Mouse (Mus musculus) urinary bladder, postnatal 14 days (tissue): ENCODE measurements around the gene Fbxw11.
"Not testable (repeated sequence)": the region's sequence is repeated elsewhere in the genome, so short reads cannot be mapped to it uniquely, and the experiment has no call there.

Experiments used
- DNase-seq: peaks from one replicate; pipeline ENCODE4 v3.0.0; 2021; ENCODE audit warnings: low spot score

Gene Fbxw11

DNA sequence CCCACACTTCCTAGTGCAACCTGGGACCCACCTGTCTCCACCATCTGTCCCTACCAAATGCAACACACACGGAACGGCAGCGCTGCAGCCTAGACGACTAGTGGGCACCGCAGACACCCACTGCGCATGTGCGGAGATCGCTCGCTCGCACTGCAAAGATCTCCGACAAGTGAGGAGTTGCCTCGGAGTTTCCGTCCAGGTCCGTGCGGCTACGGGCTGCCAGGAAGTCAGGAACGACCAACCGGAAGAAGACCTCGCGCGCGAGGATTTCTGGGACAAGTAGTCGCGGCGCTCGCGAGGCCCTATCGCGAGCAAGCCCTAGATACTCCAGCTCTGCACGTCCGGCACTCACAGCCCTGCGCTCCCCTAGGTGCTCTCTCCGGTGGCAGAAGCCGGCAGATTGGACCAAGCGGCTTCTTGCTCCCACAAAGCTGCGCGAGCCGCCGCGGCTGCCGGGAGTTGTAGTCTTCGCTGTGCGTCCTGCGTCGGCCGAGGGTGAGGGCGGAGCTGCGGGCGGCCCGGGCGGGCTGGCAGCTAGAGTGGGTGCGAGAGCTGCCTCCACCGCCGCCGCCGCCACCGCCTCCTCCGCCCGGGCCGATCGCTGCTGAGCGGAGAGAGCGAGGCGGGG, at the start of gene Fbxw11:
Gene Fbxw11, plus strand, starts transcription at position 476 of the 628 bp plus-strand sequence.
- peak; percentile 95 for DNase-seq

DNA sequence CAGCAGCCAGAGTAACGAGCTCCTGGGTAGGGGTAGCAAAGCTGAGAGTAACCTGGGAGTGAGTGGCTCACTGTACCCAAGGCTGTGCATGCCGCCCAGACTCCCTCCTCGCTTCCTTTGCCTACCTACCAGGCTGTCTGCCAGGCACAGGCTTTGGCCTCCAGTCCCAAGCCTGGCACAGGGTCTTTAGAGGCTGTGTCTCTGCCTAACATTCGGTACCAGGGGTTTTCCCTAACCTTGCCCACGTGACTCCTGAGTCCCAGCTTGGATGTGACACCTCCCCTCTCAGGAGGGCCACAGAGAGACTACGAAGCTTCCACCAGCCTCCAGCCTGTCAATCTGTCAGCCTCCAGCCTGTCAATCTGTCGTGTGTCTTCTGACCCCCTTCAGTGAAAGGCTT, 49.4 kb upstream of the Fbxw11 start:
- DNase-seq, result no peak

DNA sequence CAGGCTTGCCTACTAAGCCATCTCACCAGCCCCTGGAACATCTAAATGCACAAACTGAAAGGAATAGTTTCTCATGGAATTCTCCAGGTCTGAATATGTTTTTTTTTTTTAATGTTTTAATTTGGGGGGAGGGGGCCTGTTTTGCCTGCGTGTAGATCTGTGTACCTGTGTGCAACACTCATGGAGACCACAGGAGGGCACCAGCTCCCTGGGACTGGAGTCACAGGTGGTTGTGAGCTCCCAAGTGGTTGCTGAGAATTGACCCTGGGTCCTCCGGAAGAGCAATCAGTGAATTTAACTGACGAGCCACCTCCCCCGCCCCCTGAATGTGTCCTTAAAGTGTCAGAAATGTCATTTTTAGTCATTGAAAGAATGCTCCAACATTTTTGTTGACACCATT, 48.4 kb upstream of the Fbxw11 start:
- DNase-seq, result no peak

DNA sequence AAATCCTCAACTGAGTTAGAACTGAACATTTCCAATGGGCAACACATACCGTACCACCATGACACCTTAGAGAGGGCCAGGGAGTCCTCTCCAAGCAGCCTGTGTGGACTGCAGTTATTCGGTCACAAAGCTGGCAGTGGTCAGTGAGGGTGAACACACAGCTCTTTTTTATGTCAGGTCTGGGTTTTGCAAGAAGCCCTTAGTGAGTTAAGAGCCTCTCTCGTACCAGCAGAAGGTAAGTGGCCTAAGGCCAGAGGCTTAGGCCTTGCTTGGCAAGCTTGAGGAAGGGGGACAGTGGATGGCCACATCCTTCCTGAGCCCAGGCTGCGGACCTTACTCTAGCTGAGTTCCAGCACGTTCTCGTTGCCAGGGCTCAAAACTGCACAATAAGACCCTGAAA, 42.2 kb upstream of the Fbxw11 start:
- DNase-seq, result no peak

DNA sequence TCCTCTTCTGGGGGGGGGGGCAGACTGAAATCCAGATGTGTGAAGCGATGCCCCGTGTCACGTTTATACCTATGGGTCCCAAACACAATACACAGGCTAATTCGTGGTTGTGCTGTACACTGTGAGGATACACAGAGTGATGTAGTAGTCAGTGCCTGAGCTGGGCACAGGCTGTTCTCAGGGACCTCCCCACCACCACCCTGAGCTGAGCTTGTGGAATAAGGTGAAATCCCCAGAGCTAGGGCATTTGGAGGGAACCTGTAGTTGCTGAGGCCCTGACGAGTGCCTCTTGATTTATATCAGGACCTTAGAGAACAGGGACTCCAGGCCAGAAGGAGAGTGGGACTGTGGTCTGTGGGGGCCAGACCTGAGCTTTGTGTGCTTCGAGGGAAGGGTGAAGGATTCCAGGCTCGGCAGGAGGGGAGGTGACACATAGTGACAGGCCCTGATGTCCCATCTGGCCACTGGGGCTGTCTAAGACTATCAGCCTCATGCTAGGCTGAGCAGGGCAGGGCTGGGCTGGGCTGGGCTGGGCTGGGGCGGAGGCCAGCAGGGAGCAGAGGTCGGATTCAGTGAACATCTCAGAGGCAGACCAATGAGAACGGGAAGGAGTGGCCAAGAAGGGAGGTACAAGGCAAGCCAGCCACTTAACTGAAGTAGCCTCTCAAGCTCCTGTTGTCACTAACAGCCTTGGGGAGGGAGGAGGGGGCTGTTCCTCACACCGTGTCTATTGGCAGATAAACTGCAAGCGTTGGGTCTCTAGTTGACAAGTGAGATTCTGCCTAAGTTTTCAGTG, 40.8 kb upstream of the Fbxw11 start:
- DNase-seq, result no peak

DNA sequence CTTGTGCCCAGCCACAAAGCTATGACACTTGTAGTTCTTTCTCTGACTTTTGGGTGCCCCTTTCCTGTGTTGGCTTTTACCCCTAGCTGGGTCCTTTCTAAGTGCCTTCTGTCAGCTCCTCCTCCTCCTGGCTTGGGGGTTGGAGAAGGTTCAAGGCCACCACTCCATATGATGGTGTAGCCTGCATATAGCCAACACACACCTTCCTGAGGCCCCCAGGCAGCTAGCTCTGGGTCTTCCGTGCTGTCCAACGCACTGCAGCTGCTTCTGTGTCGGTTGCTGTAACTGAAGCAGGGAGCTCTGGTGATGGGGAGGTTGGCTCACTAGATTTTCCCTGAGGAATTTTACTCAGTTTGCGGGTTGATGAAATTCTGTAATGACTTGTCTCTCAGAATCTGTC, 37.9 kb upstream of the Fbxw11 start:
- DNase-seq, result no peak

DNA sequence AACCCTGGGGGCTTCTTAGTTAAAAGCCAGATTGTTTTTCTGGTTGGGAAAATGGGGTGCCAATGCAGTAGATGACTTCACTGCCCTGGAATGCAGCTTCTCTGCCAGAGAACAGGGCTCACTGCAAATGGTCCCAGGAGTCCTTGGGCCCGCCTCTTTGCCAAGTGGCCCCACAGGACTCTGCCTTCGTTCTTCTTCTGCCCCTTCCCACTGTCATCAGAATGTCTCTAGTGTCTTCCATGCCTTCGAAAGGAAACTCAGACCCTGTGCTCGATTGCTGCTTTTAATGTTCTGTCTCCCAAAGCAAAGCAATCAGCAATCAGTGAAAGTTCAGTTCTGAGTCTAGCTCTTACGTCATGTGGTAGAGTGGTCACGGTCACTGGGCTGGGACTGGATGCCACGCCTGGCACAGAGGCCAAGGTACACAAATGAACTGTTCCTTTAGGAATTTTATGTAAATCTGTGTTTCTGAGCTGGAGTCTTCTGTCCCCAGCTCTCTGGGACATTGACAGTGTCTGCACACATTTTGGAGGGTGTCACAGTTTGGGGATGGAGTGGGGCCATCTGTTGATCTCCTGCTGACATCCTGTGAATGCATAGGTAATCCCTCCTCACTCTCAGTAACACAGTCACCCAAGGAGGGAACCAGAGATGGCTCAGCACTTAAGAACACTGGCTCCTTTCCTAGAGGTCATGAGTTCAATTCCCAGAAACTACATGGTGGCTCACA, 37.2 kb upstream of the Fbxw11 start:
- DNase-seq, result peak; percentile 56

DNA sequence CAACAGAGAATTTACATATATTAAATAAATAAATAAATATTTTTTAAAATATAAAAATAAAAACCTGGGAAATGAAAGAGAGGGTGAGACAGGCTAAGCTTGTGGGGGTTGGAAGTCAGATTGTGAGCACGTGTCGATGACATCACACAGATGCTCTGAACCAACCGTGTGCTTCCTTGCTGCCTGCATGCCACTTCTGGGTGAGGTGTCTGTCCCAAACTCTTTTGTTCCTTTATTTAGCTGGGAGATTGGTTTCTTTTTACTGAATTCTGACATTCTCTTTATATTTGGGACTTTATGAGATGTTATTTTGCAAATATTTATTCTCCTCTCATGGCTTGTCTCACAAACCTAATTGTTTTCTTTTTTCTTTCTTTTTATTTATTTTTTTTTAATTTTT, 36.6 kb upstream of the Fbxw11 start:
- no peak for DNase-seq

DNA sequence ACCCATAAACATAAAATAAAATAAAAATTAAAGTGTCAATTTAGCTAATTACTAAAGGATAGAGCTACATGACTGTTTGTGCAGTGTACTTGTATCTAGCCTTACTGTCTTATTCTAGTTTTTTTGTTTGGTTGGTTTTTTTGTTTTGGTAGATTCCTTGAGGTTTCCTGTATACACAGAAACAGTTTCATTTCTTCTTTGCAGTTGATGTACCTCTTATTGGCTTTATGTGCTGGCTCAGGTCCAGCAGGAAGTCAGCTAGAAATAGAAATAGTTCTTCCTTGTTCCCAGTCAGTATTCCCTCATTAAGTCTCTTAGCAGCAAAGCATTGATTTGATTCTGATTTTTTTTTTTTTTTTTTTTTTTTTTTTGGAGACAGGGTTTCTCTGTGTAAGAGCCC, 35.2 kb upstream of the Fbxw11 start:
- DNase-seq, result no peak

DNA sequence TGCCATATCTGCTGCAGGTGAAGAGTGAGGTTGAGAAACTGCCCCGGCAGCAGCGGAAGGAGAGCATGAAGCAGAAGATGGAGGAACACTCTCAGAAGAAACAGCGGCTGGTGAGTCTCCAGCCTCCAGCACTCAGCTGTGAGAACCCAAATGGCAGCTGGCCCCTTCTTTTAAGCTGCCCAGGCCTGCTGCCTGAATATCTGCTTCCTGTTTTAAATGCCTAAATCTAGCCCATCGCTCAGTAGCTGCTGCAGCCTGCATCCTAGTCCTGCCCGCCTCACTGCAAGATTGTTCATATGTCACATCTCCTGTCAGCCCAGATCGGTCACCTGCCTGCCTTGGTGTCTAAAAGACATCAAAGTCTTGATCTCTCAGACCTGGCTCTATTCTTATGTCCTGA, 31.9 kb upstream of the Fbxw11 start:
- no peak for DNase-seq

DNA sequence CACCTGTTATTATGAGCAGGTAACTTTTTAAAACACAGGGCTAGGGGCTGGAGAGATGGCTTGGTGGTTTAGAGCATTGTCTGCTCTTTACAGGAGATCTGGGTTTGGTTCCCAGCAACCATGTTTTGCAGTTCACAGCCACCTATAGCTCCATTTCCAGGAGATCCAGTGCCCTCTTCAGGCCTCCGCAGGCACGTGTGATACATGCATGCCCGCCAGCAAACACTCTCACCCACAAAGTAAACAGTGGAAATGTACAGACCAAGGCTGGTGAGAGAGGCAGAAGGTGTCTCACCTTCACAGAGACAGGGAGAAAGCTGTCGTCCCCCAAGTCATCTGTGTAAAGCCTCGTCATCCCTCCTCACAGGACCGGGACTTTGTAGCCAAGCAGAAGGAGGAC, 30.2 kb upstream of the Fbxw11 start:
- DNase-seq, result no peak

DNA sequence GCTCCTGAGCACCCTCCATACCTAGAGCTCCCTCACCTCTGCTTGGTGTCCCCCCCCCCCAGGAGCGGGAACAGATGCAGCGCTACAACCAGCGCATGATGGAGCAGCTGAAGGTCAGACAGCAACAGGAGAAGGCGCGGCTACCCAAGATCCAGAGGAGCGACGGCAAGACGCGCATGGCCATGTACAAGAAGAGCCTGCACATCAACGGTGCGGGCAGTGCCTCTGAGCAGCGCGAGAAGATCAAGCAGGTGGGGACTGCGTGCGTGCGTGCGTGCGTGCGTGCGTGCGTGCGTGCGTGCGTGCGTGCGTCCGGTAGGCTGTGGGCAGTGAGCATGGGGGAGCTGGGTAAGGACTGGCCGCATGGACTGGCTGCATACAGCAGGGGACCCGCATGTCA, 28.1 kb upstream of the Fbxw11 start:
- DNase-seq, result no peak

DNA sequence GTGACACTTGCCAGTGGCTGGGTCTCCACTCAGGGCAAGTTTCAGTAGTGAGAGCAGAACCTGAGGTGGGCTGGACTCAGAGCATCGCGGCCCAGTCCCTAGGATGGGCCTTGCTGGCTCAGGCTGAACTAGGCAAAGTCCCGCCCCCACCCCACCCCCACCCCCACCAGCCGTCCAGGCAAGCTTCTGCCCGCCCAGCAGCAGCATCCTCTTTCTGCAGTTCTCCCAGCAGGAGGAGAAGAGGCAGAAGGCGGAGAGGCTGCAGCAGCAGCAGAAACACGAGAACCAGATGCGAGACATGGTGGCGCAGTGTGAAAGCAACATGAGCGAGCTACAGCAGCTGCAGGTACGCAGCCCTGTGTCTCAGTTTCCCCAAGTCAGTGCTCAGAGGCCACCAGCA, 27.0 kb upstream of the Fbxw11 start:
- no peak for DNase-seq

DNA sequence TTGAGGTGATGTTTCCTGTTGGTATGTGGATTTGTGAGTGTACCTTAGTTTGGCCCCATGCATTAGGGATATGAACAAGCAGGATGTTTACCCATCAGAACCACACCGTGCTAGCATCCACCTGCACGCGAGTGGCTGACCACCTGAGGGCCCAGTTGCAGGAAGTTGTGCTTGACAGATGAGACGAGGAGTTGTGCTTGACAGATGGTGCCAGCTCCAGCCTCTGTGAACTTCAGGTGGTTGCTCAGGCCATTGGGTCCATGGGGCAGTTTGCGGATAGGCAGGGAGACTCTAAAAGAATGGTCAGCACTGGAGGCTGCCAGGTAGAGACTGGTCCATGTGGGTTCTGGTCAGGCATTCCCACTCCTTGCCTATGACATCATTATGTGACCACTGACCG, 26.4 kb upstream of the Fbxw11 start:
- DNase-seq, result no peak

DNA sequence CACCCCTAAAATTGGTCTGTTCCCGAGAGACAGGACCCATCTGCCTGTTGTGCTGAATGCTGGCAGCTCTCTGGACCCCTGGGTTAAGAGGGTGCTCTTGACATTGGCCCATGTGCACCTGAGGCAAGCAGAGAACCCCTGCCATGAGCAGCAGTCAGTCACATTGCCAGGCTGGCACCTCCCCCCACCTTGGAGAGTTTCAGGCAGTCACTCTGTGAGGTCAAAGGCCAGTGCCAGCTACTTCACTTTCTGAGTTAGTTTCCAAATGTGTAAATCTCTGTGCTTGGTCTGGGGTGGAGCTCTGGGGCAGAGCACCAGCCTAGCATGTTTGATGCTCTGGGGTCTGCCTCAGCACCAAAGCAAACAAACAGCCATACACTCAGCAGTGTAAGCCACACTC, 24.5 kb upstream of the Fbxw11 start:
- no peak for DNase-seq

DNA sequence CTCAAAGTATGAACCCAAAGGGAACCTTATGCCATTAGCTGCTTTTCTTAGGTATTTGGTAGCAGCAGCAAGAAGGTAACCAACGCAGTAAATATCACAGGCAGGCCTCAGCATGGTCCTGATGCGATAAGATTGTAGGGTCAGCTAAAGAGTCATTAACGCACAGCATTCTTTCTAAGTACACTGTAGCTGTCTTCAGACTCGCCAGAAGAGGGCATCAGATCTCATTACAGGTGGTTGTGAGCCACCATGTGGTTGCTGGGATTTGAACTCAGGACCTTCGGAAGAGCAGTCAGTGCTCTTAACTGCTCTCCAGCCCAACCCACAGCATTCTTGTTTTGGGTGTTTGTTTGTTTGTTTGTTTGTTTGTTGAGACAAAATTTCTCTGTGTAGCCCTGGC, 23.9 kb upstream of the Fbxw11 start:
- not testable (repeated sequence) for DNase-seq

DNA sequence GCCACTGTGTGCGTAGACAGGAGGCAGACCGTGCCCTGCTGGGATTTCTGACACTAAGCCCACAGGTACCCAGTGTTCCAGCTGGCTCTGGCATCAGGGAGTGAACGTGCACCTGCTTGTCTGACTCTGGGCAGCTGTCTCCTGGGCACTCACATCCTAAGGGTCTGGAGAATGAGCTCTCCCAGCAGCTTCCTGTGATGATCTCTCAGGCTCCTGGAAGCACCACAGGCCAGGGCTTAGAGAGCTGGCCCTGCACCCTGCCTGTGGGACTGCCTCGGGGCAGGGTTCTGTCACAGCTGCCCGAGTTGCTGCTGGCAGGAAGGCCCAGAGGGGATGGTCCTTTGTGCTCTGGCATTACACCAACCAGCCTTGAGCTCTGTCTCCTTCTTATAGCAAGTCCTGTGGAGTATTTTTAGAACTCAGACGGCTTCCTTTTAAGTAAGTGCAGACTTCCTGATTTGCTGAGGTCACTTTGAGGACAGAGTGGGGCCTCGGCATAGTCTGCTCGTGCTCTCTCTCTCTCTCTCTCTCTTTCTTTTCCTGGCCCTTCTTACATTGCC, 23.2 kb upstream of the Fbxw11 start:
- DNase-seq, result peak; percentile 58

DNA sequence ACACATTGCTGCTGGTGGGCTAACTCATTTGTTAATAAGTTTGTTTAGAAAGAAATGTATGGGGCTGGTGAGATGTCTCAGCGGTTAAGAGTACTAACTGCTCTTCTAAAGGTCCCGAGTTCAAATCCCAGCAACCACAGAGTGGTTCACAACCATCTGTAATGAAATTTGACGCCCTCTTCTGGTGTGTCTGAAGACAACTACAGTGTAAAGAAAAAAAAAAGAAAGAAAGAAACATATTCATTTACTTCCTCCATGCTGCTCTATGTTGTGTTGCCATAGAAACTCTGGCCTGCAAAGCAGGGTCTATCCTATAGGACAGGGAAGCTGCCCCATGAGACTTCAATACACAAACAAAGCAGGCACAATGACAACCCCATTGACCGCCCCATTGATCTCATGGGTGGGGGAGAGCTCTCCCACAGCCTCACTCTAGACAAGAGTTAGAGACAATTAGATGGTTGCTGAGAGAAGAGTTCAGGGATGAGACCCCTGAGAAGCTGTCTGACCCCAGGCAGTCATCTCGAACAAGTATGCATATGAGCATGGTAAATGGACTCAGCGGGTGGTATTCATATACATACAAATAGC, 22.6 kb upstream of the Fbxw11 start:
- no peak for DNase-seq

DNA sequence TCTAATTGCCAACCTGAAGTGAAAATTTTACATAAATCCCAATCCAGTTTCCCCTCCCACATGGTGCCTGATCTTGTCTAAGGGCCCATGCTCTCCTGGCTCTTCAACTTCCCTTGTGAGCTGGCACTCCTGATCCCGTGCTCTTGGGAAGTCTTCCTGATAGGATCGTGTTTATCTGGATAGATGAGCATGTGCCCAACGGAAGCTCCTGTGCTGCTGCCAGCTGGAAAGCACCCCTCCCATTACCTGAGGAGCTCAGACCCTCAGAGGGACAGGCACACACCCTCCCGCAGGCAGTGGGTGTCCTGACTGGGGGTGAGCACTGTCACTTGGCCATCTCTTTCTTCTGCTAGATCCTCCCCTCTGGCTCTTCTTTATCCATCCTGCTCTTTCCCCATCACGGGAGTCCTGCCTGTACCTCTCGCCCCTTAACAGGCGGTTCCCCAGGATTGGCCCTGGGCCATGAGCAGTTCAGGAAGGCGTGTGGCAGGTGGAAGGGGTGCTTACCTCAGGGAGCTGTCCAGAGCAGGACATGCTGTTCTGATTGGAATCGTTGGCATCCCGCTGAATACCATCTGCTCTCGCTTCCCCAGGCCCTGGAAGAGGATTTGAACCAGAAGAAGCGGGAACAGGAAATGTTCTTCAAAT, 20.6 kb upstream of the Fbxw11 start:
- peak; percentile 23 for DNase-seq

DNA sequence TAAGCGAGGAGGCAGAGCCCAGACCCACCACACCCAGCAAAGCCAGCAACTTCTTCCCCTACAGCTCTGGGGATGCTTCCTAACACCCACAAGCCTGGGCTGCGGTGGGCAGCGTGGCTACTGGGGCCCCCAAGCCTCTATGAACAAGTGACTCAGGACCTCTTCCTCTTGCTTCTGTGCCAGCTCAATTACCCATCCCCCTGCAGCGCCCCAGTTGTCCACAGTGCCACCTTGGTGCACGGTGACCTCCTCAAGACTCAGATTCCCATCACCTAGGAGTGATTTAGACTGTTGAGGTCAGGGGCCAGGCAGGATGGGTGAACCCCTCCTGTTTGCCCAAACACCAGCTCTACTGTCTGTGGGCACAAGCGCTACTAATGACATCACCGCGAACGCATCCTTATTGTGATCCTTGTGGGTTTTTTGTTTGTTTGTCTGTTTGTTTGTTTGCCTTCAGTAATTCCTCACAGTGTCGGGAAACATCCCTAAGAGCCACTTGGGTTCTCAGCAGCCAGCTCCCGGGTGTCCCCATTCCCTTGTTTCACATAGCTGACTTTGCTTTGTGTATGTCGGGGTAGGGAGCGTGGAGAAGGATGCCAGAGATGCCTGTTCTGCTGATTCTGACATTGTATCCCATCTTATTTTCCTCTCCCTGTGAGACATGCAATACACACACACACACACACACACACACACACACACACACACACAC, 19.9 kb upstream of the Fbxw11 start:
- DNase-seq, result no peak

DNA sequence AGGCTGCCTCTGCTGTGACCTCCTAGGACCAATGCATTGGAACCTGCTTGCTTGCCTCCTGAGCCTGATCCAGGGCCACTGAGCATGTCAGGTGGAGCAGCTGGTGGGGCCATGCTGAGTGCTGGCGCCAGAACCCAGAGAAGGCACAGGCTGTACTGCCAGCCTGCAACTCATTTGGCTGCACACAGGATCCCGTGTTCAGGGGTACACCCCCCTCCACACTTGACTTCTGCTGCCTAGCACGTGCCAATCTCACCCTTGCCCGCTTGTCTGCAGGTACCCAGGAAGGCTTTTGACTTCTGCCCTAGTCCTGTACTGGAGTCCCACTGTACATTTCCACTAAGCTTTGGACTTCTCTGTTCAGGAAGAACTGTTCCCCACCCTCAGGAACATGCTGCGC, 19.3 kb upstream of the Fbxw11 start:
- DNase-seq, result no peak
